Mouse (Mus musculus): ENCODE measurements at regions not wholly inside any gene's neighbourhood (a gene's known extent, or its start where the extent isn't known, plus 50 kb on each side); places are given as distances from the start of the nearest gene placed in this dataset.

DNA sequence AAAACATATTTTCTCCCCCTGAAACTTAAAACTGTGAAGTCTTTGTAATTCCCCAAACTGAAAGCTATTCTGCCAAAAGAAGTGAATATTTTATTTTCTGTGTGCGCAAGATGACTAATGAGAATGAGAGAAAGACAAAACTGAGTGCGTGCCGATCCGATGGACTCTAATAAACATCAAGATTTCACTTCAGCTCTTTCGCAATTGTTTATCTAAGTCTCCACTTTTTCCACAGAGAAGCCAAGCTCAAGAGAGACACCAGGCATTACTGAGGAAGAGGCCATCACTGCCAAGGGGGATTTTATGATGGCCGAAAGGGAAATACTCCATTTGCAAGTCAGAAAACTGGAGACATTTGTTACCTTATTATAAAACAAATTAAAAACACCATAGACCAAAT, 55.0 kb upstream of the Uqcrfs1 start:
- intact Hi-C loops (cut with DNase I) = no loop called here
- DNase-seq (ENCODE audit: low spot score in 2 of 2) = no peak

DNA sequence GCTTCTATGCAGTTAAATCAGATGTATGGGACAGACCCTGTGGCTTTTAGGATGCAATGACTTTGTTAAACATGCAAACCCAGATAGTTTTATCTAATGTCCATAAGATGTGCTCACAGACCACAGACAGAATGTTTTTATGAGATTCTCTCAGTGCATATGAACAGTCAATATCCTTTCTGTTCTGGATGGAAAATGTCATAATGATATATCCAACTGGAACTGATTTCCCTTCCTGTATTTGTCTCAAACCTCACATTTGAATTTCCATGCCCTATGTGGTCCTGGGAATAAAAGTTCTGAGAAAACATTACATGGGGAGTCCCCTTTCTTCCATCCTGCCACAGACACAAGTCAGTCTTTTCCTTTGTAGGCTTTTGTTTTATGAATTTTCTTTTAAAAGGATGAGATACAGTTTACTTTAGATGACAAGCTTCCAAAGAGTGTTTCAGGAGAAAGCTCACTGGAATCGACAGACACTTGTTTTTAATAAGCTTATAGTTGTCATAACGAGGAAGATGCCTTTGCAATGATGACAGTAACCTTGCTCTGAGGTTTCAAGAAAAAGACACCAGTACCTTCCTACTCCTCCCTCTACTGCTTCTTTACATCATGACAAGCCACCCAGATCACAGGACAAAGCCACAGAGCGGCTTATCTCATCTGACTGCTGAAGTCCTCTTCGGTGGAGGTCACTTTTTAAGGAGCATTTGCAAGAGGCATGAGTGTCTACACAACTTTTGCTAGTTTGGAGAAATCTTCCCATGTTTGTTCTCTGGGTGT, 55.7 kb upstream of the Uqcrfs1 start:
- intact Hi-C loops (cut with DNase I) = no loop called here
- DNase-seq (ENCODE audit: low spot score in 2 of 2) = no peak

DNA sequence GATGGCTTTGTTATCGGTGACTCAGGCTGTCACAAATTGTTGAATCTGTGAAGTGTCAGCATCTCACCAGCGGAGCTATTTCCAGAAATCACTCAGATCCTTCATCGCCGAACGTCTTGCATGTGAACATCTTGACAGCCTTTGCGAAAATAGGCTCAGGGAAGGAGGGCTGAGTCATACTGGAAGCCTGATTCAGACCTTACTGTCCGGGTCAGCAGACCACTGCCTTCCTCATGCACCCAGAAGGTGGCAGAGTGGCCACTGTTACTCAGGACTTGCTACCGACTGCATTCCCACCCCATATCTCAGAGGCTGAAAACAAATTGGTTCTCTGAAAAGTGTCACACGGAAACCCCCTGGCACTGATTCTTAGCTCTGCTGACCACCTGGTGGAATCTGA, 55.9 kb upstream of the Dusp22 start:
- peak; percentile 31 to 75 for DNase-seq (ENCODE audit: low spot score in 2 of 2)
- intact Hi-C loops (cut with DNase I) = loop anchor here (2.0 kb wide), 1 partner anchor 57 kb away; no protein-coding TSS in a partner anchor

DNA sequence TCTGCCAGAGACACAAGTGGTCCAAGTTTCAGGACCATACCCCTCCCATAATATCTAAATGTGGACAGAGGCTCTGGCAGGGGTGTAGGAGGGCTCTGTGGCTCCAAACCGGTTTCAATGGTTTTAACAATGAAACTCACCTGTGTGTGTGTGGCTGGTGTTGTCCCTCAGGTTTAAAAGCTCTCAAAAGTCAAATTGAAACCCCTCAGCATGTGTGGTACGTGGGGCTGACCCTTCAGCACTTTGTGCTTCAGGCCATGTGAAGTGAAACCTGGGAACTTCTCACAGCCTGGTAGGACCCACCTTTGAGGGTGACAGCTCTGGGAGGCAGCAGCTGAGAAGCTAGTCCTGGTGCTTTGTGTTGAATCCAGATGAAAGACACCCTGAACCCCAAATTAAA, 52.5 kb upstream of the Dusp22 start:
- no peak for DNase-seq (ENCODE audit: low spot score in 2 of 2)
- intact Hi-C loops (cut with DNase I) = no loop called here

DNA sequence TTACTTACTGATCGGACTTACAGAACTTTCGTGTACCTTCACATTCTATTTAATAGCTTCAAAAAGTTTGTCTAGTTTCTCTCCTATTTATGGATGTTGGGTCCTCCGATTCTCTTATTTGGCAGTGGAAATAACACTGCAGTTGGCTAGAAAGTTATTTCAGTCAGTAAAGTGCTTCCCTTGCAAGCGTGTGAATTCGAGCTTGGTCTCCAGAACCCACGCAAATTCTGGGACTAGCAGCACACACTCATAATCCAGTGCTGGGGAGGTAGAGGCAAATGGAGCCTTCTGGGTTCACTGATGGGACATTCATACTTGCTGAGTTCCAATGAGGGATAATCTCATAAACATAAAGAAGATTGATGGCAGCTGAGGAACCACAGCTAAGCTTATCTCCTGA, 51.9 kb upstream of the Dusp22 start:
- intact Hi-C loops (cut with DNase I) = loop anchor here (1.0 kb wide), 1 partner anchor 178 kb away; no protein-coding TSS in a partner anchor
- DNase-seq (ENCODE audit: low spot score in 2 of 2) = peak; percentile 47 to 87

DNA sequence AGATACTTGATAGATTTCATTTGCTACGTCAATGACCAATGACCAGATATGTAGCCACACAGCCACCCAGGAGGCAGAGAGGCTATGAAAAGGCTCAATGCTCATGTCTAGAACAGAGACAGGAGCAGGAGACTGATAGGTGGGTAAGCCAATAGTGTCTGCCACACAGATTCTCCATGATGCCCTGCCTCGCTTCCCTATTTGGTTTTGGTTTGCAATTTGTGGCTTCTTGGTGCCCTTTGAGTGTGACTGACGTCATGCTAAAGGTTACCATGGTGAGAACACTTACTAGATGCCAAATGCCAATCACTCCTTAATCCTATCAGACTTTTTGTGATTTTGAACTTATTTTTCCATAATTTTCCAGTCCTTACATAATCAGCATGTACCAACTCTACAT, 50.0 kb upstream of the Dusp22 start:
- intact Hi-C loops (cut with DNase I) = no loop called here
- no peak for DNase-seq (ENCODE audit: low spot score in 2 of 2)
